Mouse (Mus musculus) liver, embryonic 15.5 days (tissue): ENCODE results near the gene Shld2. TPM values are rescaled to one million over a fixed set of nuclear protein-coding genes. Genes with fewer than 3 reads are reported as not detected.

ENCODE experiments used
- ATAC-seq: fragments of 200-750 bp; cut with Nextera tagmentation; 2 replicates; pipeline ENCODE4 v1.8.0; 2017; ENCODE audit warnings: moderate number of reproducible peaks, mild to moderate bottlenecking, moderate library complexity; ENCODE audit not compliant: insufficient read depth
- H3K27ac ChIP-seq: fragments of 300-500 bp; sonication (generic); replicated peaks from 2 replicates; pipeline ENCODE4 v1.5.1; 2015; ENCODE audit warnings: mild to moderate bottlenecking, inconsistent platforms
- H3K27me3 ChIP-seq: fragments of 300-500 bp; sonication (generic); 2 replicates; pipeline ENCODE4 v1.6.1; 2015; ENCODE audit warnings: mild to moderate bottlenecking, inconsistent platforms
- H3K36me3 ChIP-seq: fragments of 300-500 bp; sonication (generic); replicated peaks from 2 replicates; pipeline ENCODE4 v1.6.1; 2015; ENCODE audit warnings: moderate library complexity, mild to moderate bottlenecking, inconsistent platforms
- H3K4me1 ChIP-seq: fragments of 300-500 bp; sonication (generic); replicated peaks from 2 replicates; pipeline ENCODE4 v1.6.1; 2015; ENCODE audit warnings: inconsistent platforms
- H3K4me2 ChIP-seq: fragments of 300-500 bp; sonication (generic); 2 replicates; pipeline ENCODE4 v1.6.1; 2015; ENCODE audit warnings: moderate library complexity, mild to moderate bottlenecking, inconsistent platforms
- H3K4me3 ChIP-seq: fragments of 300-500 bp; sonication (generic); replicated peaks from 2 replicates; pipeline ENCODE4 v1.5.1; 2015; ENCODE audit warnings: mild to moderate bottlenecking, inconsistent platforms
- H3K9ac ChIP-seq: fragments of 300-500 bp; sonication (generic); 2 replicates; pipeline ENCODE4 v1.6.1; 2015; ENCODE audit warnings: moderate library complexity, mild to moderate bottlenecking, inconsistent platforms
- H3K9me3 ChIP-seq: fragments of 300-500 bp; sonication (generic); replicated peaks from 2 replicates; pipeline ENCODE4 v1.6.1; 2016; ENCODE audit warnings: inconsistent platforms
- WGBS: fragments of 180-500 bp; shearing (Covaris S2); methylation state at CpG from one replicate; pipeline ENCODE4 v1.1.7; 2015; ENCODE audit warnings: mixed read lengths; ENCODE audit not compliant: insufficient replicate concordance; 5-methylcytosine and 5-hydroxymethylcytosine counted together
- polyA plus RNA-seq: library from polyadenylated mRNA; unstranded; fragments of >200 nt; fragmentation: Nextera tagmentation; extraction: Ambion mirVana; gene quantifications from 2 replicates; pipeline ENCODE4 v1.2.1, GENCODE M21; 2015

Gene Shld2
- polyA plus RNA-seq, 1 experiment from 2014 or later, result 8.4 TPM

- no peaks in the 10 kb centered on the region; the same call in 1 of the 2 replicates for H3K4me1 ChIP-seq
- H3K36me3 ChIP-seq, result peaks cover 23% of the 10 kb centered on the region
- peak overlapping the region; percentile 41; the same call in 1 of the 2 replicates for H3K27ac ChIP-seq
- peak; percentile 43 for ATAC-seq
- no peaks in the 10 kb centered on the region for H3K9me3 ChIP-seq
- no peak overlapping the region for H3K4me3 ChIP-seq
- H3K4me2 ChIP-seq, result no peak overlapping the region
- no peaks in the 10 kb centered on the region for H3K27me3 ChIP-seq
- H3K9ac ChIP-seq, result no peak overlapping the region
- whole genome bisulfite sequencing, result 53% methylated on average over 12 of the region's 12 CpGs
These were observed 35.7 kb upstream of the Shld2 start for GRCm38 (mm10) chr14:34345771-34346566.

DNA sequence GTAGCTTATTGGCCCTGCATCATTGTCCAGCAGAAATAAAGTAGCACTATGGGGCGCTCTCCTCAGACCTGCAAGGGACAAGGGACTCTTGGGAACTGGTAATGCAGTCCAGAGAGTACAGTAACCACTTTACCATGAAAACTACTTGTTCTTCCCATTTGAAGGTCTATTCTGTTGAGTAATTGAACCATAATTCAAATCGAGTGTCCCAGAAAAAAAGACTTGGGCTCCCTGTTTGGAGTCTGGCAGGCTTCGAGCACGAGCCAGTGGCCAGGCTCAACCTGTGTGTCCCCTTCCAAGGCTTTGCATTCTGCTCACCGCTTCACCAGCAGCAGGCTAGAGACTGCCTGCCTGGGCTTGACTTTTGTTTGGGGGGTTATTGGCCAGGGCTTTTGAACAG is 34.1 kb upstream of the Shld2 start:
- peaks cover 33% of the 10 kb centered on the region for H3K36me3 ChIP-seq
- H3K9ac ChIP-seq, result no peak overlapping the region
- H3K27me3 ChIP-seq, result no peaks in the 10 kb centered on the region
- no peak overlapping the region for H3K27ac ChIP-seq
- no peak overlapping the region for H3K4me2 ChIP-seq
- no peaks in the 10 kb centered on the region for H3K4me1 ChIP-seq
- no peaks in the 10 kb centered on the region for H3K9me3 ChIP-seq
- 73% methylated on average over 5 of the region's 5 CpGs for whole genome bisulfite sequencing
- no peak for ATAC-seq
- no peak overlapping the region for H3K4me3 ChIP-seq

- no peak overlapping the region for H3K4me3 ChIP-seq
- no peaks in the 10 kb centered on the region for H3K9me3 ChIP-seq
- H3K9ac ChIP-seq, result no peak overlapping the region
- WGBS, result 25% methylated on average over 4 of the region's 4 CpGs
- H3K27ac ChIP-seq, result no peak overlapping the region
- H3K27me3 ChIP-seq, result no peaks in the 10 kb centered on the region
- H3K4me1 ChIP-seq, result no peaks in the 10 kb centered on the region
- no peak for ATAC-seq
- H3K36me3 ChIP-seq, result peaks cover 44% of the 10 kb centered on the region
- no peak overlapping the region for H3K4me2 ChIP-seq
These were observed 32.8 kb upstream of the Shld2 start for GRCm38 (mm10) chr14:34343078-34343477.

GRCm38 (mm10) chr14:34341993-34342392 is 31.7 kb upstream of the Shld2 start:
- WGBS, result 65% methylated on average over 4 of the region's 4 CpGs
- H3K4me1 ChIP-seq, result no peaks in the 10 kb centered on the region
- peaks cover 54% of the 10 kb centered on the region for H3K36me3 ChIP-seq
- H3K27me3 ChIP-seq, result no peaks in the 10 kb centered on the region
- ATAC-seq, result no peak
- H3K9ac ChIP-seq, result no peak overlapping the region
- no peak overlapping the region for H3K27ac ChIP-seq
- H3K4me3 ChIP-seq, result no peak overlapping the region
- H3K4me2 ChIP-seq, result no peak overlapping the region
- no peaks in the 10 kb centered on the region for H3K9me3 ChIP-seq

GRCm38 (mm10) chr14:34339446-34339845 is 29.2 kb upstream of the Shld2 start:
- Histone ChIP-seq H3K9me3 (no peaks in the 10 kb centered on the region), H3K27me3 (no peaks in the 10 kb centered on the region), H3K36me3 (peaks cover 77% of the 10 kb centered on the region), H3K4me1 (no peaks in the 10 kb centered on the region), H3K4me3 (no peak overlapping the region), H3K4me2 (no peak overlapping the region), H3K27ac (no peak overlapping the region), H3K9ac (no peak overlapping the region)
- WGBS, result 51% methylated on average over 1 of the region's 1 CpGs
- no peak for ATAC-seq

- Histone ChIP-seq H3K27ac (no peak overlapping the region), H3K4me1 (no peaks in the 10 kb centered on the region), H3K4me2 (no peak overlapping the region), H3K36me3 (peaks cover 65% of the 10 kb centered on the region), H3K27me3 (no peaks in the 10 kb centered on the region), H3K9me3 (no peaks in the 10 kb centered on the region), H3K9ac (no peak overlapping the region), H3K4me3 (no peak overlapping the region)
- WGBS, result 75% methylated on average over 5 of the region's 5 CpGs
- no peak for ATAC-seq
These were observed 22.2 kb upstream of the Shld2 start for GRCm38 (mm10) chr14:34332476-34332875.

GRCm38 (mm10) chr14:34331886-34332285 is 21.6 kb upstream of the Shld2 start:
- H3K36me3 ChIP-seq, result peaks cover 64% of the 10 kb centered on the region
- H3K9me3 ChIP-seq, result no peaks in the 10 kb centered on the region

DNA sequence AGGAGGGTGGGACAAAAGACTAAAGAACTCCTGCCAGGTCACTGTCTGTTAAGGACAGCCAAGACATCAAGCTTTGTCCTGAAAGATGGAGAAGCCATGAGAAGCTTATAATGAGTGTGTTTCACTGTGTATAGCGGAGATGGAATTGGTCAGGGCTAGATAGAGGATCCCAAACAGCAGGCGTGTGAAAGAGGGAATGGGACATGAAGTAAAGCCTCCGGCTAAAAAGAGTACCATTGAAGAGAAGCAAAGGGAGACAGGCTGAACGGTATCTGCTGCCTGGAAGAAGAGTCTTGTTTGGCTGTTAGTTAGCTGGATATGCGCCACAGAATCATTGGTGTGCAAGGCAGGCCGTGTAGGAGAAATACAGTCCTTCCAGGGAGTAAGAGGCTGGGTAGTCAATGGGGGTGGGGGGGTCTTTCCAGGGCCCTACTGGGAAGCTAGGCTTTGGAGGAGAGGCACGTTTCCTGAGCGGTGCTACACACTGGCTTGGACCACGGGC is 20.4 kb upstream of the Shld2 start:
- Histone ChIP-seq H3K27ac (no peak overlapping the region), H3K4me3 (no peak overlapping the region), H3K27me3 (no peaks in the 10 kb centered on the region), H3K4me2 (no peak overlapping the region), H3K4me1 (no peaks in the 10 kb centered on the region), H3K9me3 (no peaks in the 10 kb centered on the region), H3K9ac (no peak overlapping the region), H3K36me3 (peaks cover 54% of the 10 kb centered on the region)
- 69% methylated on average over 9 of the region's 9 CpGs for WGBS
- no peak for ATAC-seq

More at GRCm38 (mm10) chr14:34331886-34332285, 21.6 kb upstream of the Shld2 start:
- no peak overlapping the region for H3K4me3 ChIP-seq
- ATAC-seq, result no peak
- H3K4me1 ChIP-seq, result no peaks in the 10 kb centered on the region
- H3K27ac ChIP-seq, result no peak overlapping the region
- H3K4me2 ChIP-seq, result no peak overlapping the region
- H3K9ac ChIP-seq, result no peak overlapping the region
- H3K27me3 ChIP-seq, result no peaks in the 10 kb centered on the region
- WGBS, result 63% methylated on average over 3 of the region's 3 CpGs

DNA sequence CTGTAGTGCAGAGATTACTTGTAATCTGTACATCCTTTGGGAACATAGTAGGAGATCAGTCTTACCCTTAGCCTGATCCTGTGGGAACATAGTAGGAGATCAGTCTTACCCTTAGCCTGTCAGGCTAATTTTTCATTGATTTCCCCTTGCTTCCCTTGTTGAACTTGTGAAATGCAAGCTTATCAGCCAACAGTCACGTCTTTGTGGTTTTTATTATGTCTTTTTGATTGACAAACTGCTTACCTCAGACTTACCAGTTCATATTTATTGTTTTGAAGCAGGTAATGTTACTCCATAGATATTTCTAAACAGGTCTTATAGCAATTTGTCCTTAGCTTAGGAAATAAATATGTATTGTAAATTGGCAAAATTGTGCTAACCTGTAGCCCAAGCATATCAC is 17.3 kb upstream of the Shld2 start:
- Histone ChIP-seq H3K4me2 (no peak overlapping the region), H3K4me3 (no peak overlapping the region), H3K27me3 (no peaks in the 10 kb centered on the region), H3K9ac (no peak overlapping the region), H3K36me3 (peaks cover 51% of the 10 kb centered on the region), H3K9me3 (no peaks in the 10 kb centered on the region), H3K4me1 (no peaks in the 10 kb centered on the region), H3K27ac (no peak overlapping the region)
- no peak for ATAC-seq
- WGBS, result 15% methylated on average over 1 of the region's 1 CpGs

DNA sequence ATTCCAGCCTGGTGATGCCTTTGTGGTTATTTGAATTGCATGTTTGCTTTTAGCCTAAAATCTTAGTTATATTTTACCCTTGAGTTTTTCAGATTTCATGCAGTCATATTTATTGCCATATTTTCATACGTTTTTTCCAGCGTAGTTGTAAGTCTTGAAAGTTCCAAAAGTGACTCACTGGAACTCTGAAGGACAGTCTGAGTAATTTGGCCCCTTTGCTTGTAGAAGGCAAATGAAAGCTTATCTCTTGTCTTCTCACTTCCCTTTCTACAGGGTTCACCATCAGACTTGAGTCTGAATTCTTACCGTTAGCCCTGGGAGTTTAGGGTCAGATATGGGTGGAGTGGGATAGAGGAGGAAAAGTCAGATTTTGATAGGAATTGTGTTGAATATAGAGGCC is 16.3 kb upstream of the Shld2 start:
- Histone ChIP-seq H3K4me2 (no peak overlapping the region), H3K9ac (no peak overlapping the region), H3K27ac (no peak overlapping the region), H3K9me3 (no peaks in the 10 kb centered on the region), H3K4me3 (no peak overlapping the region), H3K36me3 (peaks cover 47% of the 10 kb centered on the region), H3K4me1 (no peaks in the 10 kb centered on the region), H3K27me3 (no peaks in the 10 kb centered on the region)
- no peak for ATAC-seq
- WGBS, result 51% methylated on average over 3 of the region's 3 CpGs

GRCm38 (mm10) chr14:34323576-34324085 is 13.3 kb upstream of the Shld2 start:
- no peaks in the 10 kb centered on the region for H3K27me3 ChIP-seq
- H3K4me3 ChIP-seq, result no peak overlapping the region
- no peaks in the 10 kb centered on the region for H3K4me1 ChIP-seq
- peak; percentile 24; the same call in 1 of the 2 replicates for ATAC-seq
- H3K4me2 ChIP-seq, result no peak overlapping the region
- no peak overlapping the region for H3K27ac ChIP-seq
- H3K36me3 ChIP-seq, result peaks cover 40% of the 10 kb centered on the region
- no peaks in the 10 kb centered on the region for H3K9me3 ChIP-seq
- H3K9ac ChIP-seq, result no peak overlapping the region
- 74% methylated on average over 5 of the region's 5 CpGs for WGBS
